Mouse (Mus musculus): Measurements from ENCODE around the gene Id1. TPM values are rescaled to one million over a fixed set of nuclear protein-coding genes. Genes with fewer than 3 reads are reported as not detected.

Gene Id1
- polyA plus RNA-seq, 1 experiment, result 53.5 TPM

- TF ChIP-seq CTCF (IDR thresholded peaks at IDR 0.05; ENCODE audit: extremely low read depth, insufficient read depth, insufficient read length, insufficient replicate concordance), result no peak
- no peak for TF ChIP-seq POLR2A (IDR thresholded peaks at IDR 0.05; ENCODE audit: low read depth, low read length)
- H3K27ac ChIP-seq (ENCODE audit: insufficient read depth, low read length), result no peak overlapping the region
- H3K36me3 ChIP-seq (ENCODE audit: control insufficient read depth, insufficient read depth, low read length), result peaks cover 40% of the 10 kb centered on the region
- H3K27me3 ChIP-seq (ENCODE audit: control insufficient read depth, insufficient read depth, low read length), result no peaks in the 10 kb centered on the region
- no peak for DNase-seq (ENCODE audit: low read depth in 1 of 2, low spot score in 2 of 2)
- H3K4me1 ChIP-seq (ENCODE audit: control insufficient read depth, insufficient read depth, insufficient read length), result no peaks in the 10 kb centered on the region
- H3K4me3 ChIP-seq (ENCODE audit: extremely low read depth, insufficient read depth, insufficient read length), result no peak overlapping the region
- 90% methylated on average over 7 of the region's 7 CpGs for WGBS
Measured at GRCm38 (mm10) chr2:152694708-152695107, 41.3 kb upstream of the Id1 start.

- no peak for DNase-seq (ENCODE audit: low read depth in 1 of 2, low spot score in 2 of 2)
- TF ChIP-seq CTCF (IDR thresholded peaks at IDR 0.05; ENCODE audit: extremely low read depth, insufficient read depth, insufficient read length, insufficient replicate concordance) (no peak), POLR2A (IDR thresholded peaks at IDR 0.05; ENCODE audit: low read depth, low read length) (no peak)
- 82% methylated on average over 10 of the region's 10 CpGs for WGBS
- Histone ChIP-seq H3K36me3 (ENCODE audit: control insufficient read depth, insufficient read depth, low read length) (peaks cover 44% of the 10 kb centered on the region), H3K27me3 (ENCODE audit: control insufficient read depth, insufficient read depth, low read length) (no peaks in the 10 kb centered on the region), H3K4me3 (ENCODE audit: extremely low read depth, insufficient read depth, insufficient read length) (no peak overlapping the region), H3K4me1 (ENCODE audit: control insufficient read depth, insufficient read depth, insufficient read length) (no peaks in the 10 kb centered on the region), H3K27ac (ENCODE audit: insufficient read depth, low read length) (no peak overlapping the region)
Measured at GRCm38 (mm10) chr2:152696016-152696415, 40.0 kb upstream of the Id1 start.

- Histone ChIP-seq H3K36me3 (ENCODE audit: control insufficient read depth, insufficient read depth, low read length) (peaks cover 49% of the 10 kb centered on the region), H3K27ac (ENCODE audit: insufficient read depth, low read length) (no peak overlapping the region), H3K4me3 (ENCODE audit: extremely low read depth, insufficient read depth, insufficient read length) (no peak overlapping the region), H3K27me3 (ENCODE audit: control insufficient read depth, insufficient read depth, low read length) (no peaks in the 10 kb centered on the region), H3K4me1 (ENCODE audit: control insufficient read depth, insufficient read depth, insufficient read length) (no peaks in the 10 kb centered on the region)
- no peak for TF ChIP-seq POLR2A (IDR thresholded peaks at IDR 0.05; ENCODE audit: low read depth, low read length)
- TF ChIP-seq CTCF (IDR thresholded peaks at IDR 0.05; ENCODE audit: extremely low read depth, insufficient read depth, insufficient read length, insufficient replicate concordance), result peak; percentile 97
- 54% methylated on average over 20 of the region's 20 CpGs for WGBS
- peak; percentile 55 to 80 for DNase-seq (ENCODE audit: low read depth in 1 of 2, low spot score in 2 of 2)
Measured at GRCm38 (mm10) chr2:152696476-152697164, 39.4 kb upstream of the Id1 start.

GRCm38 (mm10) chr2:152700138-152700537 lies 35.9 kb upstream of the Id1 start:
- H3K4me1 ChIP-seq (ENCODE audit: control insufficient read depth, insufficient read depth, insufficient read length), result no peaks in the 10 kb centered on the region
- H3K27ac ChIP-seq (ENCODE audit: insufficient read depth, low read length), result no peak overlapping the region
- DNase-seq (ENCODE audit: low read depth in 1 of 2, low spot score in 2 of 2), result no peak
- H3K36me3 ChIP-seq (ENCODE audit: control insufficient read depth, insufficient read depth, low read length), result peaks cover 70% of the 10 kb centered on the region
- no peaks in the 10 kb centered on the region for H3K27me3 ChIP-seq (ENCODE audit: control insufficient read depth, insufficient read depth, low read length)
- WGBS, result 97% methylated on average over 10 of the region's 10 CpGs
- H3K4me3 ChIP-seq (ENCODE audit: extremely low read depth, insufficient read depth, insufficient read length), result no peak overlapping the region
- TF ChIP-seq CTCF (IDR thresholded peaks at IDR 0.05; ENCODE audit: extremely low read depth, insufficient read depth, insufficient read length, insufficient replicate concordance), result no peak
- TF ChIP-seq POLR2A (IDR thresholded peaks at IDR 0.05; ENCODE audit: low read depth, low read length), result no peak

- Histone ChIP-seq H3K4me3 (ENCODE audit: extremely low read depth, insufficient read depth, insufficient read length) (no peak overlapping the region), H3K27me3 (ENCODE audit: control insufficient read depth, insufficient read depth, low read length) (no peaks in the 10 kb centered on the region), H3K27ac (ENCODE audit: insufficient read depth, low read length) (no peak overlapping the region), H3K36me3 (ENCODE audit: control insufficient read depth, insufficient read depth, low read length) (peaks cover 71% of the 10 kb centered on the region), H3K4me1 (ENCODE audit: control insufficient read depth, insufficient read depth, insufficient read length) (no peaks in the 10 kb centered on the region)
- WGBS, result 95% methylated on average over 8 of the region's 8 CpGs
- DNase-seq (ENCODE audit: low read depth in 1 of 2, low spot score in 2 of 2), result no peak
- no peak for TF ChIP-seq CTCF (IDR thresholded peaks at IDR 0.05; ENCODE audit: extremely low read depth, insufficient read depth, insufficient read length, insufficient replicate concordance)
- no peak for TF ChIP-seq POLR2A (IDR thresholded peaks at IDR 0.05; ENCODE audit: low read depth, low read length)
Measured at GRCm38 (mm10) chr2:152700725-152701124, 35.3 kb upstream of the Id1 start.

GRCm38 (mm10) chr2:152703596-152704255 lies 32.3 kb upstream of the Id1 start:
- Histone ChIP-seq H3K4me3 (ENCODE audit: extremely low read depth, insufficient read depth, insufficient read length) (no peak overlapping the region), H3K27ac (ENCODE audit: insufficient read depth, low read length) (no peak overlapping the region), H3K27me3 (ENCODE audit: control insufficient read depth, insufficient read depth, low read length) (no peaks in the 10 kb centered on the region), H3K4me1 (ENCODE audit: control insufficient read depth, insufficient read depth, insufficient read length) (no peaks in the 10 kb centered on the region), H3K36me3 (ENCODE audit: control insufficient read depth, insufficient read depth, low read length) (peaks cover 73% of the 10 kb centered on the region)
- TF ChIP-seq POLR2A (IDR thresholded peaks at IDR 0.05; ENCODE audit: low read depth, low read length), result no peak
- TF ChIP-seq CTCF (IDR thresholded peaks at IDR 0.05; ENCODE audit: extremely low read depth, insufficient read depth, insufficient read length, insufficient replicate concordance), result no peak
- no peak for DNase-seq (ENCODE audit: low read depth in 1 of 2, low spot score in 2 of 2)
- WGBS, result 96% methylated on average over 21 of the region's 21 CpGs

GRCm38 (mm10) chr2:152704256-152704605 lies 31.8 kb upstream of the Id1 start:
- Histone ChIP-seq H3K4me3 (ENCODE audit: extremely low read depth, insufficient read depth, insufficient read length) (no peak overlapping the region), H3K27me3 (ENCODE audit: control insufficient read depth, insufficient read depth, low read length) (no peaks in the 10 kb centered on the region), H3K4me1 (ENCODE audit: control insufficient read depth, insufficient read depth, insufficient read length) (no peaks in the 10 kb centered on the region), H3K27ac (ENCODE audit: insufficient read depth, low read length) (no peak overlapping the region), H3K36me3 (ENCODE audit: control insufficient read depth, insufficient read depth, low read length) (peaks cover 69% of the 10 kb centered on the region)
- WGBS, result 90% methylated on average over 5 of the region's 5 CpGs
- no peak for DNase-seq (ENCODE audit: low read depth in 1 of 2, low spot score in 2 of 2)
- TF ChIP-seq POLR2A (IDR thresholded peaks at IDR 0.05; ENCODE audit: low read depth, low read length), result no peak
- no peak for TF ChIP-seq CTCF (IDR thresholded peaks at IDR 0.05; ENCODE audit: extremely low read depth, insufficient read depth, insufficient read length, insufficient replicate concordance)
